Mouse (Mus musculus): ENCODE measurements around the gene Tmem184b. TPM values are rescaled to one million over a fixed set of nuclear protein-coding genes. Genes with fewer than 3 reads are reported as not detected.

Tmem184b gene
- total and polyA plus RNA-seq, 3 experiments = 7.1 to 42.7 (median 21.1) TPM

- peak; percentile 100 for TF ChIP-seq MXI1 (IDR thresholded peaks at IDR 0.05; ENCODE audit: low read depth, low read length)
- peak; percentile 53; the same call in 1 of the 2 replicates for TF ChIP-seq ETS1 (conservative IDR thresholded peaks at IDR 0.05; ENCODE audit: low read depth, low read length)
- TF ChIP-seq SMC3 (IDR thresholded peaks at IDR 0.05; ENCODE audit: low read depth, low read length) = no peak
- peak; percentile 99 for TF ChIP-seq MAX (IDR thresholded peaks at IDR 0.05; ENCODE audit: low read length)
- peak; percentile 77 for TF ChIP-seq TBP (conservative IDR thresholded peaks at IDR 0.05; ENCODE audit: low read depth, low read length)
- no peak for TF ChIP-seq EP300 (IDR thresholded peaks at IDR 0.05; ENCODE audit: low read length)
- TF ChIP-seq ZMIZ1 (IDR thresholded peaks at IDR 0.05; ENCODE audit: low read depth, low read length) = no peak; the same call in 1 of the 2 replicates
- peak; percentile 21 for TF ChIP-seq MAFK (IDR thresholded peaks at IDR 0.05; ENCODE audit: insufficient replicate concordance, low read length)
- peak; percentile 55 for TF ChIP-seq POLR2A (IDR thresholded peaks at IDR 0.05; ENCODE audit: low read depth, low read length)
These were observed 76.1 kb downstream of the Tmem184b start (continued) for GRCm38 (mm10) chr15:79326971-79327961.

- Histone ChIP-seq H3K9ac (ENCODE audit: insufficient read depth, low read depth) (peak overlapping the region; percentile 55), H3K36me3 (replicated peaks in 1 of 2; ENCODE audit: control insufficient read depth in 1 of 2, insufficient read depth in 1 of 2, low read length in 1 of 2) (peaks cover 0 to 3% of the 10 kb centered on the region in 2 experiments), H3K27ac (ENCODE audit: insufficient read depth, low read depth) (peak overlapping the region; percentile 97), H3K9me3 (replicated peaks; ENCODE audit: low read length) (no peaks in the 10 kb centered on the region), H3K4me1 (ENCODE audit: control insufficient read depth in 1 of 2, insufficient read depth in 2 of 2) (peaks cover 21 to 68% of the 10 kb centered on the region in 2 experiments), H3K79me2 (replicated peaks; ENCODE audit: control insufficient read depth, extremely low read depth, insufficient read depth, poor library complexity, severe bottlenecking) (peaks cover 25% of the 10 kb centered on the region), H3K4me2 (ENCODE audit: insufficient read depth, low read depth, poor library complexity, severe bottlenecking) (peak overlapping the region; percentile 95), H3K27me3 (replicated peaks) (no peaks in the 10 kb centered on the region), H3K4me3 (replicated peaks in 1 of 3; ENCODE audit: low read depth in 2 of 3, low read length in 2 of 3, poor library complexity in 1 of 3) (peak overlapping the region; percentile 31 to 91 (median 36))
- dilution Hi-C loops (cut with MboI; ENCODE audit: extremely low pct_ligation_motif_present, extremely low pct_unique_long_range_greater_than_20kb, low sequenced_read_pairs) (no loop called here), in situ Hi-C loops (cut with MboI; ENCODE audit: low pct_ligation_motif_present, low pct_unique_long_range_greater_than_20kb, low sequenced_read_pairs) (loop anchor here (25.0 kb wide), 1 partner anchor 414 kb away; the partner anchor contains the start of gene Pdxp)
- TF ChIP-seq MYC (IDR thresholded peaks at IDR 0.05; ENCODE audit: low read depth, low read length) (0 out of 2 replicates have a peak, but pooled peaks have one; percentile 28), ZMIZ1 (IDR thresholded peaks at IDR 0.05; ENCODE audit: low read depth, low read length) (no peak), RCOR1 (conservative IDR thresholded peaks at IDR 0.05; ENCODE audit: low read depth, low read length) (no peak), MXI1 (IDR thresholded peaks at IDR 0.05; ENCODE audit: low read depth, low read length) (peak; percentile 63; the same call in 1 of the 2 replicates), POLR2A (IDR thresholded peaks at IDR 0.05; ENCODE audit: low read depth, low read length) (peak; percentile 27; the same call in 1 of the 2 replicates)
- peak; percentile 49 for DNase-seq (ENCODE audit: extremely low read depth)
These were observed 77.1 kb downstream of the Tmem184b start for GRCm38 (mm10) chr15:79326264-79326663.

- in situ Hi-C loops (cut with MboI; ENCODE audit: low pct_ligation_motif_present, low pct_unique_long_range_greater_than_20kb, low sequenced_read_pairs) = loop anchor here (25.0 kb wide), 1 partner anchor 413 kb away; the partner anchor contains the start of gene Pdxp
- peak overlapping the region; percentile 55; the same call in 1 of the 2 replicates for H3K9ac ChIP-seq (ENCODE audit: insufficient read depth, low read depth)
These were observed 77.6 kb downstream of the Tmem184b start for GRCm38 (mm10) chr15:79325742-79326141.

More at GRCm38 (mm10) chr15:79325742-79326141, 77.6 kb downstream of the Tmem184b start:
- Histone ChIP-seq H3K4me3 (replicated peaks in 1 of 3; ENCODE audit: low read depth in 2 of 3, low read length in 2 of 3, poor library complexity in 1 of 3) (peak overlapping the region in 2 of 3 experiments; percentile 11 to 13), H3K79me2 (replicated peaks; ENCODE audit: control insufficient read depth, extremely low read depth, insufficient read depth, poor library complexity, severe bottlenecking) (peaks cover 27% of the 10 kb centered on the region), H3K4me2 (ENCODE audit: insufficient read depth, low read depth, poor library complexity, severe bottlenecking) (peak overlapping the region; percentile 95), H3K27me3 (replicated peaks) (no peaks in the 10 kb centered on the region), H3K27ac (ENCODE audit: insufficient read depth, low read depth) (peak overlapping the region; percentile 97), H3K36me3 (replicated peaks in 1 of 2; ENCODE audit: control insufficient read depth in 1 of 2, insufficient read depth in 1 of 2, low read length in 1 of 2) (peaks cover 0 to 3% of the 10 kb centered on the region in 2 experiments), H3K9me3 (replicated peaks; ENCODE audit: low read length) (no peaks in the 10 kb centered on the region), H3K4me1 (ENCODE audit: control insufficient read depth in 1 of 2, insufficient read depth in 2 of 2) (peaks cover 22 to 68% of the 10 kb centered on the region in 2 experiments)
- dilution Hi-C loops (cut with MboI; ENCODE audit: extremely low pct_ligation_motif_present, extremely low pct_unique_long_range_greater_than_20kb, low sequenced_read_pairs) = no loop called here
- TF ChIP-seq MAFK (IDR thresholded peaks at IDR 0.05; ENCODE audit: insufficient replicate concordance, low read length) (no peak), NELFE (IDR thresholded peaks at IDR 0.05; ENCODE audit: low read depth, low read length) (no peak), ZNF384 (IDR thresholded peaks at IDR 0.05; ENCODE audit: low read depth, low read length) (no peak), POLR2AphosphoS2 (IDR thresholded peaks at IDR 0.05; ENCODE audit: low read depth, low read length) (no peak), POLR2A (IDR thresholded peaks at IDR 0.05; ENCODE audit: low read depth, low read length) (no peak), MYC (IDR thresholded peaks at IDR 0.05; ENCODE audit: low read depth, low read length) (no peak), ZMIZ1 (IDR thresholded peaks at IDR 0.05; ENCODE audit: low read depth, low read length) (no peak), TCF12 (IDR thresholded peaks at IDR 0.05; ENCODE audit: low read depth, low read length) (no peak), ZKSCAN1 (IDR thresholded peaks at IDR 0.05; ENCODE audit: borderline replicate concordance, low read depth, low read length) (no peak), CHD2 (IDR thresholded peaks at IDR 0.05; ENCODE audit: low read length) (no peak), SMC3 (IDR thresholded peaks at IDR 0.05; ENCODE audit: low read depth, low read length) (no peak), SIN3A (IDR thresholded peaks at IDR 0.05; ENCODE audit: low read length) (no peak), MXI1 (IDR thresholded peaks at IDR 0.05; ENCODE audit: low read depth, low read length) (no peak), MAZ (IDR thresholded peaks at IDR 0.05; ENCODE audit: low read depth, low read length) (no peak), E2F4 (IDR thresholded peaks at IDR 0.05; ENCODE audit: insufficient replicate concordance, low read depth, low read length) (no peak)
- DNase-seq (ENCODE audit: extremely low read depth) = no peak
